Mouse (Mus musculus): ENCODE results near the gene Qtrt2. TPM values are rescaled to one million over a fixed set of nuclear protein-coding genes. Genes with fewer than 3 reads are reported as not detected.

Qtrt2 gene
- total and polyA plus RNA-seq, 3 experiments = 52.1 to 108 (median 60.0) TPM

DNA sequence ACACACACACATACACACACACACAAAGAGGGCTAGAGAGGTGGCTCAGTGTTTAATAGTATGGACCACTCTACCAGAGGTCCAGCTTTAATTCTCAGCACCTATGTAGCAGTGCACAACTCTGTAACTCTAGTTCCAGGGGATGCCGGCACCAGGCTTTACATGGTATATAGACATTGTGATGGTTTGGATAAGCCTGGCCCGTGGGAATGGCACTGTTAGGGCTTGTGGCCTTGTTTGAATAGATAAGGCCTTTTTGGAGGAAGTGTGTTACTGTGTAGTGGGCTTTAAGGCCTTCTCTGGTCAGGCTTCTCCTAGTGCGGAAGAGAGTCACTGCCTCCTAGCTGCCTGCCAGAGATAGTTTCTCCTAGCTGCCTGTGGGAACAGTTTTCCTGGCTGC lies 7.7 kb downstream of the Qtrt2 start:
- Histone ChIP-seq H3K79me2 (replicated peaks; ENCODE audit: control insufficient read depth, extremely low read depth, insufficient read depth, poor library complexity, severe bottlenecking) (no peaks in the 10 kb centered on the region), H3K4me3 (replicated peaks in 1 of 3; ENCODE audit: low read depth in 2 of 3, low read length in 2 of 3, poor library complexity in 1 of 3) (no peak overlapping the region), H3K4me2 (ENCODE audit: insufficient read depth, low read depth, poor library complexity, severe bottlenecking) (no peak overlapping the region), H3K27ac (ENCODE audit: insufficient read depth, low read depth) (no peak overlapping the region), H3K4me1 (ENCODE audit: control insufficient read depth in 1 of 2, insufficient read depth in 2 of 2) (no peaks in the 10 kb centered on the region), H3K36me3 (replicated peaks in 1 of 2; ENCODE audit: control insufficient read depth in 1 of 2, insufficient read depth in 1 of 2, low read length in 1 of 2) (peaks cover 7 to 32% of the 10 kb centered on the region in 2 experiments), H3K9ac (ENCODE audit: insufficient read depth, low read depth) (no peak overlapping the region), H3K9me3 (replicated peaks; ENCODE audit: low read length) (no peaks in the 10 kb centered on the region), H3K27me3 (replicated peaks) (no peaks in the 10 kb centered on the region)
- dilution Hi-C loops (cut with MboI; ENCODE audit: extremely low pct_ligation_motif_present, extremely low pct_unique_long_range_greater_than_20kb, low sequenced_read_pairs) = no loop called here
- TF ChIP-seq MYC (IDR thresholded peaks at IDR 0.05; ENCODE audit: low read depth, low read length) = no peak
- TF ChIP-seq SMC3 (IDR thresholded peaks at IDR 0.05; ENCODE audit: low read depth, low read length) = no peak
- no peak for TF ChIP-seq MAX (IDR thresholded peaks at IDR 0.05; ENCODE audit: low read length)
- in situ Hi-C loops (cut with MboI; ENCODE audit: low pct_ligation_motif_present, low pct_unique_long_range_greater_than_20kb, low sequenced_read_pairs) = no loop called here
- DNase-seq (ENCODE audit: extremely low read depth) = no peak

DNA sequence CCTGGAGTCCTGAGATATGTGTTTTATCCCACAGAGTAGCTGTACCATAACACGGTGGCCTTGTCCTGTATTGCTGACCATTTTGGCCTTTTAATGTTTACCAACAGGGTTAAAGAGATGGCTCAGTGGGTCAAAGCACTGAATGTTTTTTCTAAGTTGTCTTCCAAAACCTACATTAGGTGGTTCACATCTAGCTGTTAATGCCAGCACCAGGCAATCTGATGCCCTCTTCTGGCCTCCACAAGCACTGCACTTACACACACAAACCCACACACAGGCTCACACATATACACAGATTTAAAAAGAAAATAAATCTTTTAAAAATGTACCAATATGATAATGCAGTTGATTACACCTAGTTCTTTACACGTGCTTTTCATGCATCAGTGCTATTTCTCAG lies 17.7 kb downstream of the Qtrt2 start:
- in situ Hi-C loops (cut with MboI; ENCODE audit: low pct_ligation_motif_present, low pct_unique_long_range_greater_than_20kb, low sequenced_read_pairs) = no loop called here
- Histone ChIP-seq H3K79me2 (replicated peaks; ENCODE audit: control insufficient read depth, extremely low read depth, insufficient read depth, poor library complexity, severe bottlenecking) (no peaks in the 10 kb centered on the region), H3K9ac (ENCODE audit: insufficient read depth, low read depth) (no peak overlapping the region), H3K36me3 (replicated peaks in 1 of 2; ENCODE audit: control insufficient read depth in 1 of 2, insufficient read depth in 1 of 2, low read length in 1 of 2) (peaks cover 34 to 66% of the 10 kb centered on the region in 2 experiments), H3K27me3 (replicated peaks) (no peaks in the 10 kb centered on the region), H3K4me1 (ENCODE audit: control insufficient read depth in 1 of 2, insufficient read depth in 2 of 2) (no peaks in the 10 kb centered on the region), H3K4me2 (ENCODE audit: insufficient read depth, low read depth, poor library complexity, severe bottlenecking) (no peak overlapping the region), H3K27ac (ENCODE audit: insufficient read depth, low read depth) (no peak overlapping the region), H3K4me3 (replicated peaks in 1 of 3; ENCODE audit: low read depth in 2 of 3, low read length in 2 of 3, poor library complexity in 1 of 3) (no peak overlapping the region), H3K9me3 (replicated peaks; ENCODE audit: low read length) (no peaks in the 10 kb centered on the region)
- dilution Hi-C loops (cut with MboI; ENCODE audit: extremely low pct_ligation_motif_present, extremely low pct_unique_long_range_greater_than_20kb, low sequenced_read_pairs) = no loop called here
- peak; percentile 39 for DNase-seq (ENCODE audit: extremely low read depth)
- TF ChIP-seq KAT2A (IDR thresholded peaks at IDR 0.05; ENCODE audit: insufficient replicate concordance, low read length) = no peak
- no peak for TF ChIP-seq TBP (conservative IDR thresholded peaks at IDR 0.05; ENCODE audit: low read depth, low read length)
- peak; percentile 54 for TF ChIP-seq RAD21 (IDR thresholded peaks at IDR 0.05; ENCODE audit: low read depth, low read length)
- TF ChIP-seq ZKSCAN1 (IDR thresholded peaks at IDR 0.05; ENCODE audit: borderline replicate concordance, low read depth, low read length) = no peak
- TF ChIP-seq SMC3 (IDR thresholded peaks at IDR 0.05; ENCODE audit: low read depth, low read length) = peak; percentile 71
- TF ChIP-seq CTCF (conservative IDR thresholded peaks at IDR 0.05 in 1 of 2, IDR thresholded peaks at IDR 0.05 in 1 of 2; ENCODE audit: low read depth in 2 of 2, low read length in 2 of 2) = peak; percentile 27 to 69; a peak in 3 of 4 replicates
- TF ChIP-seq SIN3A (IDR thresholded peaks at IDR 0.05; ENCODE audit: low read length) = no peak
- TF ChIP-seq POLR2AphosphoS2 (IDR thresholded peaks at IDR 0.05; ENCODE audit: low read depth, low read length) = no peak
- TF ChIP-seq ZC3H11A (IDR thresholded peaks at IDR 0.05; ENCODE audit: low read depth, low read length) = no peak
- TF ChIP-seq USF2 (conservative IDR thresholded peaks at IDR 0.05; ENCODE audit: low read depth, low read length) = no peak
- TF ChIP-seq NELFE (IDR thresholded peaks at IDR 0.05; ENCODE audit: low read depth, low read length) = no peak
- no peak for TF ChIP-seq EP300 (IDR thresholded peaks at IDR 0.05; ENCODE audit: low read length)

DNA sequence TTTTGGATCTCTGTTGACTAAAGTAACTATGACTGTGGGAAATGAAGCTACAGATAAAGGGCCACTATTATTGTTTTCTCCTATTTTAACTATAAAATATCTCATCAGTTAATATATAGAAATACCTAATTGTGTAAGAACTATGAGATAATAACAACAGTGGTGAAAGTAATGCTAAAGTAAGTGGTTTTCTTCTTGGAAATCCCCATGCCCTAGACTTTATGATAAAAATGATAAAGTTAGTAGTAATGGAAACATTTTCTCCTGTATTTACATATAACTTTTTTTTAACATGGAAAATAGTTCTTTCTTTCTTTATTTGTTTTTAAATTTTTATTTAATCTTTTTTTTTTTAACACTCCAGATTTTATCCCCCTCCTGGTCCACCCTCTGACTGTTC lies 26.0 kb downstream of the Qtrt2 start:
- H3K27me3 ChIP-seq (replicated peaks) = no peaks in the 10 kb centered on the region
- dilution Hi-C loops (cut with MboI; ENCODE audit: extremely low pct_ligation_motif_present, extremely low pct_unique_long_range_greater_than_20kb, low sequenced_read_pairs) (no loop called here), in situ Hi-C loops (cut with MboI; ENCODE audit: low pct_ligation_motif_present, low pct_unique_long_range_greater_than_20kb, low sequenced_read_pairs) (no loop called here)
- no peak overlapping the region for H3K4me2 ChIP-seq (ENCODE audit: insufficient read depth, low read depth, poor library complexity, severe bottlenecking)
- H3K36me3 ChIP-seq (replicated peaks in 1 of 2; ENCODE audit: control insufficient read depth in 1 of 2, insufficient read depth in 1 of 2, low read length in 1 of 2) = peaks cover 21 to 42% of the 10 kb centered on the region in 2 experiments
- H3K9ac ChIP-seq (ENCODE audit: insufficient read depth, low read depth) = no peak overlapping the region
- H3K4me3 ChIP-seq (replicated peaks in 1 of 3; ENCODE audit: low read depth in 2 of 3, low read length in 2 of 3, poor library complexity in 1 of 3) = no peak overlapping the region
- no peaks in the 10 kb centered on the region for H3K9me3 ChIP-seq (replicated peaks; ENCODE audit: low read length)
- TF ChIP-seq ZNF384 (IDR thresholded peaks at IDR 0.05; ENCODE audit: low read depth, low read length) (no peak), TBP (conservative IDR thresholded peaks at IDR 0.05; ENCODE audit: low read depth, low read length) (no peak), MAZ (IDR thresholded peaks at IDR 0.05; ENCODE audit: low read depth, low read length) (no peak), GABPA (IDR thresholded peaks at IDR 0.05; ENCODE audit: insufficient replicate concordance, low read depth, low read length) (no peak), KAT2A (IDR thresholded peaks at IDR 0.05; ENCODE audit: insufficient replicate concordance, low read length) (no peak), CTCF (conservative IDR thresholded peaks at IDR 0.05 in 1 of 2, IDR thresholded peaks at IDR 0.05 in 1 of 2; ENCODE audit: low read depth in 2 of 2, low read length in 2 of 2) (no peak), MAX (IDR thresholded peaks at IDR 0.05; ENCODE audit: low read length) (no peak), SIN3A (IDR thresholded peaks at IDR 0.05; ENCODE audit: low read length) (no peak), JUN (IDR thresholded peaks at IDR 0.05; ENCODE audit: insufficient read depth, low read depth, low read length) (no peak), UBTF (IDR thresholded peaks at IDR 0.05; ENCODE audit: low read depth, low read length) (no peak), ELF1 (IDR thresholded peaks at IDR 0.05; ENCODE audit: low read depth, low read length) (no peak), USF1 (IDR thresholded peaks at IDR 0.05; ENCODE audit: low read depth, low read length) (no peak), ETS1 (conservative IDR thresholded peaks at IDR 0.05; ENCODE audit: low read depth, low read length) (no peak), E2F4 (IDR thresholded peaks at IDR 0.05; ENCODE audit: insufficient replicate concordance, low read depth, low read length) (no peak)
- no peak for DNase-seq (ENCODE audit: extremely low read depth)
- no peaks in the 10 kb centered on the region for H3K4me1 ChIP-seq (ENCODE audit: control insufficient read depth in 1 of 2, insufficient read depth in 2 of 2)
- H3K27ac ChIP-seq (ENCODE audit: insufficient read depth, low read depth) = no peak overlapping the region
- no peaks in the 10 kb centered on the region for H3K79me2 ChIP-seq (replicated peaks; ENCODE audit: control insufficient read depth, extremely low read depth, insufficient read depth, poor library complexity, severe bottlenecking)
